Mouse (Mus musculus): Measurements from ENCODE around the gene Tpp1.
"Not testable (repeated sequence)": the region's sequence is repeated elsewhere in the genome, so short reads cannot be mapped to it uniquely, and the experiment has no call there.

The Tpp1 gene

GRCm38 (mm10) chr7:105762517-105763270 lies 10.7 kb upstream of the Tpp1 start:
- DNase-seq (ENCODE audit: low spot score) = no peak

- no peak for DNase-seq (ENCODE audit: low spot score)
These were observed 9.9 kb upstream of the Tpp1 start for GRCm38 (mm10) chr7:105761813-105762484.

GRCm38 (mm10) chr7:105753281-105753680 lies 1.2 kb upstream of the Tpp1 start:
- no peak for DNase-seq (ENCODE audit: low spot score)

GRCm38 (mm10) chr7:105752716-105753115 lies 681 bp upstream of the Tpp1 start:
- DNase-seq (ENCODE audit: low spot score) = no peak

GRCm38 (mm10) chr7:105747776-105748175 lies 4.3 kb downstream of the Tpp1 start:
- DNase-seq (ENCODE audit: low spot score) = no peak

- peak; percentile 87 for DNase-seq (ENCODE audit: low spot score)
These were observed 8.0 kb downstream of the Tpp1 start, which contains the start of gene Taf10 for GRCm38 (mm10) chr7:105743926-105744590. Taf10 (minus strand) TSS chr7:105744361.

GRCm38 (mm10) chr7:105743246-105743925 lies 8.6 kb downstream of the Tpp1 start:
- not testable (repeated sequence) for DNase-seq (ENCODE audit: low spot score)

- DNase-seq (ENCODE audit: low spot score) = not testable (repeated sequence)
These were observed 9.4 kb downstream of the Tpp1 start for GRCm38 (mm10) chr7:105742539-105743215.

GRCm38 (mm10) chr7:105741978-105742377 lies 10.1 kb downstream of the Tpp1 start:
- no peak for DNase-seq (ENCODE audit: low spot score)

GRCm38 (mm10) chr7:105740851-105741250 lies 11.2 kb downstream of the Tpp1 start:
- no peak for DNase-seq (ENCODE audit: low spot score)

- DNase-seq (ENCODE audit: low spot score) = no peak
These were observed 11.8 kb downstream of the Tpp1 start for GRCm38 (mm10) chr7:105740089-105740795.

GRCm38 (mm10) chr7:105738948-105739347 lies 13.1 kb downstream of the Tpp1 start:
- peak; percentile 71 for DNase-seq (ENCODE audit: low spot score)

GRCm38 (mm10) chr7:105738286-105738685 lies 13.7 kb downstream of the Tpp1 start:
- no peak for DNase-seq (ENCODE audit: low spot score)

- no peak for DNase-seq (ENCODE audit: low spot score)
These were observed 14.4 kb downstream of the Tpp1 start for GRCm38 (mm10) chr7:105737648-105738047.

- peak; percentile 32 for DNase-seq (ENCODE audit: low spot score)
These were observed 15.0 kb downstream of the Tpp1 start, which contains the start of gene Rrp8 for GRCm38 (mm10) chr7:105736911-105737521. Rrp8 (minus strand) TSS chr7:105737385.

- peak; percentile 93 for DNase-seq (ENCODE audit: low spot score)
These were observed 15.7 kb downstream of the Tpp1 start, which contains the start of gene Ilk for GRCm38 (mm10) chr7:105736264-105736901. Ilk (plus strand) TSS chr7:105736592.

- DNase-seq (ENCODE audit: low spot score) = not testable (repeated sequence)
These were observed 16.6 kb downstream of the Tpp1 start for GRCm38 (mm10) chr7:105735464-105735863.

- no peak for DNase-seq (ENCODE audit: low spot score)
These were observed 17.2 kb downstream of the Tpp1 start for GRCm38 (mm10) chr7:105734826-105735225.

- DNase-seq (ENCODE audit: low spot score) = no peak
These were observed 18.2 kb downstream of the Tpp1 start for GRCm38 (mm10) chr7:105733836-105734235.
